Mouse (Mus musculus) heart, embryonic 14.5 days (tissue): ENCODE measurements at regions not wholly inside any gene's neighbourhood (a gene's known extent, or its start where the extent isn't known, plus 50 kb on each side); places are given as distances from the start of the nearest gene placed in this dataset.

Experiments used
- ATAC-seq: fragments of 200-750 bp; cut with Nextera tagmentation; 2 replicates; pipeline ENCODE4 v1.8.0; 2017; ENCODE audit warnings: low read depth, moderate TSS enrichment; ENCODE audit not compliant: insufficient number of reproducible peaks, insufficient read depth, low FRiP score
- H3K27ac ChIP-seq, 2 experiments: fragments of 200-500 bp in 1 of 2; fragments of 300-500 bp in 1 of 2; sonication (generic) in 1 of 2; replicated peaks in 1 of 2; 2 replicates each; pipeline ENCODE4 v1.5.1; 2012 to 2014; ENCODE audit warnings: low read depth in 2 of 2, low read length in 2 of 2, control low read depth in 1 of 2, mild to moderate bottlenecking in 1 of 2, mixed read lengths in 1 of 2; ENCODE audit not compliant: control insufficient read depth in 1 of 2, insufficient read depth in 1 of 2
- H3K27me3 ChIP-seq: fragments of 300-500 bp; sonication (generic); 2 replicates; pipeline ENCODE4 v1.6.1; 2014; ENCODE audit warnings: mild to moderate bottlenecking, low read length, control low read depth; ENCODE audit not compliant: control insufficient read depth, insufficient read depth
- H3K36me3 ChIP-seq: fragments of 300-500 bp; sonication (generic); 2 replicates; pipeline ENCODE4 v1.6.1; 2014; ENCODE audit warnings: mild to moderate bottlenecking, control low read depth, low read length, mixed read lengths; ENCODE audit not compliant: control insufficient read depth, insufficient read depth
- H3K4me1 ChIP-seq, 2 experiments: fragments of 200-500 bp in 1 of 2; fragments of 300-500 bp in 1 of 2; sonication (generic) in 1 of 2; 2 replicates each; pipeline ENCODE4 v1.6.1; 2012 to 2014; ENCODE audit warnings: low read length in 2 of 2, control low read depth in 1 of 2, mixed read lengths in 1 of 2; ENCODE audit not compliant: control insufficient read depth in 2 of 2, insufficient read depth in 2 of 2
- H3K4me2 ChIP-seq: fragments of 300-500 bp; sonication (generic); 2 replicates; pipeline ENCODE4 v1.6.1; 2014; ENCODE audit warnings: mild to moderate bottlenecking, low read length
- H3K4me3 ChIP-seq, 2 experiments: fragments of 200-500 bp in 1 of 2; fragments of 300-500 bp in 1 of 2; sonication (generic) in 1 of 2; 2 replicates each; pipeline ENCODE4 v1.5.1; 2012 to 2014; ENCODE audit warnings: low read length in 2 of 2, mild to moderate bottlenecking in 2 of 2, control low read depth in 1 of 2, low read depth in 1 of 2, moderate library complexity in 1 of 2; ENCODE audit not compliant: control insufficient read depth in 1 of 2, insufficient read depth in 1 of 2
- H3K9ac ChIP-seq: fragments of 300-500 bp; sonication (generic); 2 replicates; pipeline ENCODE4 v1.6.1; 2014; ENCODE audit warnings: mild to moderate bottlenecking, low read length
- H3K9me3 ChIP-seq: fragments of 300-500 bp; sonication (generic); 2 replicates; pipeline ENCODE4 v1.6.1; 2016; ENCODE audit warnings: low read length, control low read depth; ENCODE audit not compliant: control insufficient read depth
- WGBS: fragments of 180-500 bp; shearing (Covaris S2); extraction: QIAGEN DNeasy Blood & Tissue Kit; methylation state at CpG from one replicate; pipeline ENCODE4 v1.1.7; 2014; 5-methylcytosine and 5-hydroxymethylcytosine counted together

DNA sequence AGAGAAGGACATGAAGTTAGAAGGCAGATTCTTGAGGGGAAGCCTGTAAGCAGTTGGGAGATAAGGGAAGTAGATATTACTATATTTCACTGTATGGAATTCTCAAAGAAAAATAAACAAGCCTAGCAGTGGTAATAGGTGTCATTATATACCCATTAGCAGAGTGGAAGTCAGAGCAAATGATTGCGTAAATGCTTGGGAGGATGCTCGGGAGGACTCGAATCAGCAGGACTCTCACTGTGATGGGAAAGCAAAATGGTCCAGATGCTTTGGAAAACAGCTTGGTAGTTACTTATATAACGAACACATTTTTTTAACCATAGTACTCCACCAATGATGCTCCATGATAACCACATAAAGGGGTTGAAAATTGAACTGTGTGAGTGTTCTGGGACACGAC is 100.4 kb upstream of the Bmper start:
- Histone ChIP-seq H3K4me3 (no peak overlapping the region), H3K9ac (no peak overlapping the region), H3K27me3 (no peaks in the 10 kb centered on the region), H3K36me3 (no peaks in the 10 kb centered on the region), H3K27ac (no peak overlapping the region), H3K4me1 (peaks cover 0 to 5% of the 10 kb centered on the region in 2 experiments; a peak in 1 of 4 replicates), H3K4me2 (no peak overlapping the region), H3K9me3 (no peaks in the 10 kb centered on the region)
- ATAC-seq: no peak
- 85% methylated on average over 5 of the region's 5 CpGs for WGBS

DNA sequence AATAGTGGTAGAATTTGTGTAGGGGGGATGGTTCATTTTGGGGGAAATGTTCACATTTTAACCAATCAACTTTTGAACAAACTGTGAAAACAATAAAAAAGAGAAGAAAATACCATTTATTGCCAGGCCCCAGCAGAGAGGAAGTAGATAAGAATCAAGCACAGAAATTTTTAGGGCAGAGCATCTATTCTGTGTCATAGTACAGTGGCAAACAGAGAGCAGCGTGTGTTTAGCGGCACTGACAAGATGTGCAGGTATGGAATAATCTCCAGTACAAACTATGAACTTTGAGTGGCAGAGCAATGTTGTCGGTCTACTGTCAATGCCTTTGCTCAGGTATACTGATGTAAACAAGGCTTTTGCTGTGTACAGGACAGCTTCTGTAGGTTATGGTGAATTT is 99.4 kb upstream of the Bmper start:
- H3K27me3 ChIP-seq: no peaks in the 10 kb centered on the region
- no peak for ATAC-seq
- peaks cover 0 to 5% of the 10 kb centered on the region in 2 experiments; a peak in 1 of 4 replicates for H3K4me1 ChIP-seq
- H3K4me2 ChIP-seq: no peak overlapping the region
- WGBS: 88% methylated on average over 3 of the region's 3 CpGs
- no peaks in the 10 kb centered on the region for H3K36me3 ChIP-seq
- no peak overlapping the region for H3K27ac ChIP-seq
- H3K9ac ChIP-seq: no peak overlapping the region
- no peaks in the 10 kb centered on the region for H3K9me3 ChIP-seq
- H3K4me3 ChIP-seq: no peak overlapping the region

DNA sequence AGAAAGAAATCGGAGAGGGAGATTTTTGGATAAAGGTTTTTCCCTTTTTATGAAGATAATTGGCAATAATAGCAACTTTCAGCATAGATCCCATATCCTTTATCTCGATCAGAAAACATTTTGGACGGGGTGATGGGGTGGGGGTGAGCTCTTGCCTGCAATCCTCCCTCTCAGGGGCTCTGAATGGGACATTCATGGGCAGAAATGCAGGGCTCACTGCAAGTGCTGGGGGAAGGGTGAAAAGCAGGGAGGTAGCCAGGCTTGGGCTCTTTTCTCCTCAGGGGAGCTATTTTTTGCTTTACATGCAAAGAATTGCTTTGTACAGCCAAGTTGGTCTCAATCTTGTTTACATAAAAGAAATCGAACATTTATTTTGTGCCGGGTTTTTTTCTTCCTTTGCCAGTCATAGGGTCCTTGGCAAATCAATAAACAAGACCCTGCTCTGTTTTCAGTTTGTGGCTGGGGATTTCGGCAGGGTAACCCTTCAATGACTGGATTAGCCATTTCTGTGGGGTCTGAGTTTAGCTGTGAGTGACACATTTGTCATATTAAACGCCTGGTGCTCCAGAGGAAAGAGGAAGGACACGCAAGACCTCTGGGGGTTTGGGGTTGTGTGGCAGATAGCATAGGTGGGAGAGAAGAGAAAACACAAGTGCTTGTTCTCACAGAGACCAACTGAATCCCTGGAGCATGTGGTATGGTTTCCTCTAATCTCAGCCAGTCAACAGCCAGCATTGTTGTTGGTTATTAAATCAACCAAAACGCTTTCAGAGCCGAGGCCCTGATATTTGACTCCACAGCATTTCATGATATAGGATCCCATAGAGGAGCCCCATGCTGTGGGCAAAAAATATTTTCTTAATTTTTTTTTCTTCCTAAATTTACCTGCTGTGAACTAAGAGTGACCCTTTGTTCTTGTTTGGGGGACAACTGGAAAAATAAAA is 96.8 kb upstream of the Bmper start:
- no peak overlapping the region for H3K27ac ChIP-seq
- no peaks in the 10 kb centered on the region for H3K27me3 ChIP-seq
- 60% methylated on average over 10 of the region's 10 CpGs for WGBS
- ATAC-seq: no peak
- H3K9ac ChIP-seq: no peak overlapping the region
- H3K9me3 ChIP-seq: no peaks in the 10 kb centered on the region
- no peak overlapping the region for H3K4me3 ChIP-seq
- no peak overlapping the region for H3K4me2 ChIP-seq
- no peaks in the 10 kb centered on the region for H3K36me3 ChIP-seq
- H3K4me1 ChIP-seq: peaks cover 0 to 5% of the 10 kb centered on the region in 2 experiments; a peak in 1 of 4 replicates

DNA sequence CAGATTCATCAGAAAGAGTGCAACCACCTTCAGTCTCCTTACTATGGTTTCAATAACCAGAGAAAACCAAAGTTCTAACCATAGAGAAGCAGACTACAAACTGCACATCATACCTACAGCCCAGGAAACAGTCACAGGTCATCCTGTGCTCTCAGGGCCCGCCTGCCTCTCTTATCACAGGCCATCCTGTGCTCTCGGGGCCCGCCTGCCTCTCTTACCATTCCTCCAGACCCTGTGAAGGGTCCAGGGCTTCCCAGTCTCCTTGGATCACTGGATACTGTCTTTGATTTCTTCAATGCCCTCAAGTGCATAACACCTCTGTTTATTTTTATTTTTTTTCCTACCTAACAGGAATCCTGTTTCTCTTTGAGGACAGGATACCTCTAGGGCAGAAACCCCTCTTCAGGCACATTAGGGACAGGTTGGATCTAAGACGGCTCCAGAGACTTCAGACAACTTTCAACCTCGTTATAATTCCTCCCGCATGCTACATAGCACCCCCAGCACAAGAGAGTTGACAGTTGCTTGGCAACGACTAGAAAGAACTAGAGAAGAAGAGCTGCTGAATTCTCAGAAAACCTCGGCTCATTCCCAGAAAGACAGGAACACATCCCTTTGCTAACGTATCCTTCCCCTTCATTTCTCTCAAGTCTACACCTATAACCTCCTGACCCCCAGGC is 95.4 kb upstream of the Bmper start:
- no peak for ATAC-seq
- no peaks in the 10 kb centered on the region for H3K27me3 ChIP-seq
- H3K36me3 ChIP-seq: no peaks in the 10 kb centered on the region
- no peaks in the 10 kb centered on the region for H3K9me3 ChIP-seq
- no peak overlapping the region for H3K4me3 ChIP-seq
- no peak overlapping the region for H3K27ac ChIP-seq
- WGBS: 45% methylated on average over 9 of the region's 9 CpGs
- no peak overlapping the region for H3K4me2 ChIP-seq
- H3K4me1 ChIP-seq: no peaks in the 10 kb centered on the region
- H3K9ac ChIP-seq: no peak overlapping the region

DNA sequence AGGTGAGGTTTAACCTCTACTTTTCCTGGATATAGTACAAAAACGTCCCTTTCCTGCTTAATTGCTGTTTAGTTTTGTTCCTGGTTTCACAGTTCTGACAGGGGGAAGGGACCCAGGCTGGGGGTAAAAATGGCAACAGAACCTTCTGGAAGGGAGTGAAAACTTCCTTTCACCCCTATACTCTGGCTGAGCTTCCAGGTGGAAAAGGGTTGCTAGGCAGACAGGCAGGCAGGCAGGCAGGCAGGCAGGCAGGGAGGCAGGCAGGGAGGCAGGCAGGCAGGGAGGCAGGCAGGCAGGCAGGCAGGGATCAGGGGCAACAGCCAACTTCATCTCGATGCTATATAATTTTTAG is 94.9 kb upstream of the Bmper start:
- 79% methylated on average over 2 of the region's 2 CpGs for WGBS
- H3K36me3 ChIP-seq: no peaks in the 10 kb centered on the region
- no peak overlapping the region for H3K4me2 ChIP-seq
- H3K27me3 ChIP-seq: no peaks in the 10 kb centered on the region
- no peaks in the 10 kb centered on the region for H3K9me3 ChIP-seq
- H3K4me3 ChIP-seq: no peak overlapping the region
- no peak for ATAC-seq
- H3K27ac ChIP-seq: no peak overlapping the region
- H3K4me1 ChIP-seq: no peaks in the 10 kb centered on the region
- no peak overlapping the region for H3K9ac ChIP-seq

DNA sequence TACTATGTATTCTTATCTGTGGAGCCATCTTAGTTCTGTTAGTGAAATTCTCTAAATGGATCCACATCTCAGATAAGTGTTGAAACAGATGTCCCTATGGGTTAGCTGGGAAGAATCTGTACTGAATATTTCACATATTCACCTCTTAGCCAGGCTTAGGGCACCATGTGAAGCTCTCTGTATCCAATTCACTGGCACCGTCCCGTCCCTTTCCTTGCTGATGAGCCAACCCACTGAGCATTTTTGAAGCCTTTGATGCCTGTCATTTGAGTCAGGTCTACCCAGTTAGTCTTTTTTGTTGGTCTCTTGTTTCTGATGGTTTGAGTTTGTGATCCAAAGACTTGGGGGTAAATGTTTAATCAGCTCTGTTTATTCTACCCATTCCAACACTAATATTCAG is 88.9 kb upstream of the Bmper start:
- H3K36me3 ChIP-seq: no peaks in the 10 kb centered on the region
- H3K4me2 ChIP-seq: no peak overlapping the region
- H3K4me1 ChIP-seq: peaks cover 0 to 4% of the 10 kb centered on the region in 2 experiments; a peak in 2 of 4 replicates
- H3K9me3 ChIP-seq: no peaks in the 10 kb centered on the region
- no peak overlapping the region for H3K9ac ChIP-seq
- H3K27me3 ChIP-seq: no peaks in the 10 kb centered on the region
- no peak for ATAC-seq
- H3K4me3 ChIP-seq: no peak overlapping the region
- 93% methylated on average over 2 of the region's 2 CpGs for WGBS
- no peak overlapping the region for H3K27ac ChIP-seq

DNA sequence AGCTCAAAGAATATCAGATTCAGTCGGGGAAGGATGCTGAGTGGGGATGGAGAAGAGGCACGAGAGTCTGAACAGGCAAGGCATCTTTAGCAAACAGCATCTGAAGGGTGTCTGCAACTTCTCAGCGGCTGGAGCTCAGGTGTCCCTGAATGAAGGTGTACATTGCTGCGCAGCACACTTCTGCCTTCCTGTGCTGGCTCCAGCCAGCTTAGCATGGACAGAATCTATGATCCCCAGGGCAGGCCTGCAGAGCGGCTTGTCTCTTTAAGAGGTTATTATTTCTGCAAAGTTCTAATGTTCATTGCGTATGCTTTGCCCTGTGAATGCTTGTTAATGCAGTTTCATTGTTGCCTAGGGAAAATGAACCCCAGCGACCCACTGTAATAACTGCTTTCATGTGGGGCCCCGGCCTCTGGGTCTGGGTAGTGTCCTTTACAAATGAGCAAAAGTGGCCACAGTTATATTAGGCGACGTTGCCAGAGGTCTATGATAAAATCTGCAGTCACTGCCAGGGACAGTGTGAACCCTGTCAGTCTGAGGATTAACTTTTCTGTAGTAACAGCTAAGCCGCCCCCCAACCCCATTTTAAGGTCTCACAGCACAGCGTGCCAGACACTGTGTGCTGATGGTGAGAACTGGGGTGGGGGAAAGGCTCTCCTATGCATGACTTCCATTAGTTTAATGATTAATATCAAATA is 88.3 kb upstream of the Bmper start:
- WGBS: 52% methylated on average over 12 of the region's 12 CpGs
- no peak overlapping the region for H3K4me3 ChIP-seq
- ATAC-seq: no peak
- H3K4me2 ChIP-seq: no peak overlapping the region
- no peak overlapping the region for H3K27ac ChIP-seq
- peaks cover 0 to 4% of the 10 kb centered on the region in 2 experiments; a peak in 2 of 4 replicates for H3K4me1 ChIP-seq
- no peaks in the 10 kb centered on the region for H3K27me3 ChIP-seq
- no peak overlapping the region for H3K9ac ChIP-seq
- no peaks in the 10 kb centered on the region for H3K9me3 ChIP-seq
- no peaks in the 10 kb centered on the region for H3K36me3 ChIP-seq
